Mouse (Mus musculus) intestine, embryonic 16.5 days (tissue): ENCODE results near the gene Slc25a34. TPM values are rescaled to one million over a fixed set of nuclear protein-coding genes. Genes with fewer than 3 reads are reported as not detected.
A peak's percentile ranks its signal among the peaks of the same experiment; 100 is the strongest.

Experiments used
- ATAC-seq: fragments of 200-750 bp; cut with Nextera tagmentation; 2 replicates; pipeline ENCODE4 v1.8.0; 2017; ENCODE audit warnings: moderate TSS enrichment, moderate library complexity
- H3K27ac ChIP-seq: fragments of 300-500 bp; sonication (generic); 2 replicates; pipeline ENCODE4 v1.5.1; 2014; ENCODE audit warnings: mild to moderate bottlenecking, low read length
- H3K27me3 ChIP-seq: fragments of 300-500 bp; sonication (generic); replicated peaks from 2 replicates; pipeline ENCODE4 v1.6.1; 2014; ENCODE audit warnings: low read length, control low read depth, mixed read lengths; ENCODE audit not compliant: control insufficient read depth, insufficient read depth
- H3K36me3 ChIP-seq: fragments of 300-500 bp; sonication (generic); 2 replicates; pipeline ENCODE4 v1.6.1; 2014; ENCODE audit warnings: low read length, control low read depth; ENCODE audit not compliant: control insufficient read depth, insufficient read depth
- H3K4me1 ChIP-seq: fragments of 300-500 bp; sonication (generic); 2 replicates; pipeline ENCODE4 v1.6.1; 2014; ENCODE audit warnings: low read length, control low read depth, mixed read lengths; ENCODE audit not compliant: control insufficient read depth, insufficient read depth
- H3K4me2 ChIP-seq: fragments of 300-500 bp; sonication (generic); 2 replicates; pipeline ENCODE4 v1.6.1; 2014; ENCODE audit warnings: low read depth, low read length, control low read depth
- H3K4me3 ChIP-seq: fragments of 300-500 bp; sonication (generic); 2 replicates; pipeline ENCODE4 v1.5.1; 2014; ENCODE audit warnings: mild to moderate bottlenecking, low read length
- H3K9ac ChIP-seq: fragments of 300-500 bp; sonication (generic); 2 replicates; pipeline ENCODE4 v1.6.1; 2014; ENCODE audit warnings: low read depth, low read length
- H3K9me3 ChIP-seq: fragments of 300-500 bp; sonication (generic); 2 replicates; pipeline ENCODE4 v1.6.1; 2016; ENCODE audit warnings: low read length, control low read depth; ENCODE audit not compliant: control insufficient read depth
- WGBS: fragments of 180-500 bp; shearing (Covaris S2); extraction: QIAGEN DNeasy Blood & Tissue Kit; methylation state at CpG from one replicate; pipeline ENCODE4 v1.1.7; 2014; 5-methylcytosine and 5-hydroxymethylcytosine counted together
- polyA plus RNA-seq: library from polyadenylated mRNA; unstranded; fragments of >200 nt; fragmentation: Nextera tagmentation; extraction: Ambion mirVana; gene quantifications from 2 replicates; pipeline ENCODE4 v1.2.1, GENCODE M21; 2015

The Slc25a34 gene
- polyA plus RNA-seq, result 7.4 and 10.5 TPM in 2 replicates

DNA sequence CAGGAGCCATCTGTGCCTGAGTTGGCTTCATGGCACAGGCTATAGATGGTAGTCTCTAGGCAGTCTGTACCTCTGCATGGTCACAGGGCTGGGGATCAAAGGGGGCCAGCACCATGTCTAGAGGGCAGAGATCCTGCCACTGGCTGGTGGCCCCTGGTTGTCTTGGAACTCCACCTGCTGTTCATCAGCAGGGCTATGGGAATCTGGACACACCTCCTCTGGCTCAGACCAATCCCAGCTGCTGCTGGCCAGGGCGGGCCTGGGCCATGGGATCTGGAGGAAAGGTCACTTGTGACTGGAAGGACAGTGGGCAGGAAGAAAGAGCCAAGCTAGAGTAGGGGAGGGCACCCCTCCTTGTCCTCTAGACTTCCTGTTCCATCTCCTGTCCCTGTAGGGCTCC is at the start of gene Slc25a34:
Slc25a34 (minus strand) TSS at position 156 of the 400 bp plus-strand sequence.
- Histone ChIP-seq H3K9me3 (no peaks in the 10 kb centered on the region), H3K4me2 (peak within 1 kb of the TSS; percentile 37), H3K36me3 (peaks cover 18% of the 10 kb centered on the region), H3K4me1 (peaks cover 14% of the 10 kb centered on the region), H3K27ac (peak within 1 kb of the TSS; percentile 69), H3K27me3 (no peaks in the 10 kb centered on the region), H3K4me3 (peak within 1 kb of the TSS; percentile 38), H3K9ac (peak within 1 kb of the TSS; percentile 63)
- ATAC-seq, result peak; percentile 86
- WGBS, result 43% methylated on average over 1 of the region's 1 CpGs

DNA sequence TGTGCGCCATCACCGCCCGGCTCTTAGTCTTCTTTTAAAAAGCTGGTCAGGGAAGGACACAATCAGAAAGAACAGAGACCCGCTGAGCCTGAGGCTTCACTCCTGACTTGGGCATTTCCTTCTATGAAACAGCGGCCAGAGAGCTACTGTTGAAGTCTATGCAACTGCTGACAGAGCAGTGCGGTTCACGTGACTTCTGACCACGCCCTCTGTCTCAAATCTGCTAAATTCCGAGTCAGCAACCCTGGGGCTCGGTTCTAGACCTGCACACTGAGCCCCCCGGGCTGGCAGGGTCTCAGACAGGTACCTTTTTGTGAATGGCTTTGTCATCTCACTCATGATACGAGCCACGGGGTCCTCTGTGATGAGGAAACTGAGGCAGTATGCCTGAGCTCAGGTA is 48.7 kb upstream of the Slc25a34 start:
- no peak overlapping the region for H3K4me2 ChIP-seq
- H3K9ac ChIP-seq, result peak overlapping the region; percentile 6; the same call in 1 of the 2 replicates
- no peaks in the 10 kb centered on the region for H3K9me3 ChIP-seq
- no peak overlapping the region for H3K27ac ChIP-seq
- H3K27me3 ChIP-seq, result no peaks in the 10 kb centered on the region
- no peaks in the 10 kb centered on the region for H3K36me3 ChIP-seq
- H3K4me3 ChIP-seq, result no peak overlapping the region
- WGBS, result 73% methylated on average over 13 of the region's 13 CpGs
- ATAC-seq, result no peak
- no peaks in the 10 kb centered on the region for H3K4me1 ChIP-seq

DNA sequence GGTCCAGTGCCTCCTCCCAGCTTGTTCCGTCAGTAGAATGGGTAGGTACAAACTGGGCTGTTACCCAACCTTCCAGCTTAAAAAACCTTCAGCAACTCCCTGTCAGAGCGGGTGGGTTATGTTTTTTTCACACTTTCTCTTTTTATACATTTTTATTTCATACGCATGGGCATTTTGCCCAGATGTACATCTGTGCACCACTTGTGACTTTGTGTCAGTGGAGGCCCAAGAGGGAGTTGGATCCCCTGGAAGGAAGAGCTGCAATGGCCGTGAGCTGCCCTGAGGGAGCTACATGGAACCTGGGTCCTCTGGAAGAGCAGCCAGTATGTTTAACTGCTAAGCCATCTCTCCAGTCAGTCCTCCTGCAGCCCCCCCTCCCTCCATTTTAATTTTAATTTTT is 47.8 kb upstream of the Slc25a34 start:
- no peaks in the 10 kb centered on the region for H3K4me1 ChIP-seq
- H3K9me3 ChIP-seq, result no peaks in the 10 kb centered on the region
- H3K27me3 ChIP-seq, result no peaks in the 10 kb centered on the region
- no peak overlapping the region for H3K27ac ChIP-seq
- WGBS, result 68% methylated on average over 4 of the region's 4 CpGs
- H3K9ac ChIP-seq, result no peak overlapping the region
- no peaks in the 10 kb centered on the region for H3K36me3 ChIP-seq
- no peak for ATAC-seq
- H3K4me3 ChIP-seq, result no peak overlapping the region
- H3K4me2 ChIP-seq, result no peak overlapping the region

DNA sequence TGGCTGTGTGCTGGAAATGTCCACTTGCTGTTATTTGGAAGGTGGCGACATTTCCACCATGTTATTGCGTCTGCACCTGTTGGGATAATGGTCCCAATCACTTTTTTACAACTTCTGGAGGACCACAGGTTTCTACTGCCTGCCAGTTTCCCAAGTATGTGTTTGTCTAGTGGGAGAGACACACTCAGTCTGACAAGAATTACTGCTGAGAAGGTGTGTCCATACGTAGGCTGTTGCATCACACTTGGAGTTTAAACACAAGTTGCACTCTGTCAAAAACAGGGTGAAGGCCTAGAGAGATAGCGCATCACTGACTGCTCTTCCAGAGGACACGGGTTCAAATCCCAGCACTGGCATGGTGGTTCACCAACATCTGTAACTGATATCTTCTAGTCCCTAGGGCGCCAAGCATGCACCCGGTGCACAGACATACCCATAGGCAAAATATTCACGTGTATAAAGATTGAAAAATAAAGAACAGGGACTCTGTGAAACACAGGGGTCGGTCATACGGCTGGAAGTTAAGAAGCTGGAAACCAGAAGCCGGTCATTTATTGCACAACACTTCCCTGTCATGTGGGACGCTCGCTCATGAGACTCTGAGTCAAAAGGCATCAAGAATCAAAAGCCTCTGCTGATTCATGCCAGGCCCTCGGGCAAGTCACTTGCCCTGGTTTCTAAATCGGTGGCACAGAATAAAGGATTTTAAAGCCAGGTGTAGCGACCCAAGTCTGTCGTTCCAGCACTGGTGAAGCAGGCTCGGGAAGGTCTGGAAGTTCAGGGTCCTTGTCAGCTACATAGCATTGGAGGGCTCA is 46.5 kb upstream of the Slc25a34 start:
- WGBS, result 79% methylated on average over 18 of the region's 18 CpGs
- ATAC-seq, result no peak
- Histone ChIP-seq H3K4me1 (no peaks in the 10 kb centered on the region), H3K4me2 (no peak overlapping the region), H3K36me3 (no peaks in the 10 kb centered on the region), H3K27me3 (no peaks in the 10 kb centered on the region), H3K9ac (no peak overlapping the region), H3K9me3 (no peaks in the 10 kb centered on the region), H3K27ac (no peak overlapping the region), H3K4me3 (no peak overlapping the region)

DNA sequence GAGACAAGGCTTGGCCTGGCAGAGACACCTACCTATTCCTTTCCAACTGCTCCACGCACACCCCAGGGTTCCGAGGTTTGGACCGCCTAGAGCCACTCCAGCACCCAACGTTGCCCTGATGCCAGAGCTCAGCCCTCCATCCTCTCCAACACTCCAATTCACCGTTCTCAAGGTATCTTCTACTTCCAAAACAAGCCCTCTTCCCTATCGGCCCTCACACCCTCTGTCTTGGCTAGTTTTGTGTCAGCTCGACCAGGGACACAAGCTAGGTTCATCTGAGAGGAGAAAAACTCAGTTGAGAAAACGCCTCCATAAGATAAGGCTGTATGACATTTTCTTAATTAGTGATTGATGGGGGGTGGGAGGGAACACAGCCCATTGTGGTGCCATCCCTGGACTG is 41.2 kb upstream of the Slc25a34 start, which contains the start of gene Plekhm2:
Plekhm2 (minus strand) TSS at position 101 of the 400 bp plus-strand sequence.
- peak within 1 kb of the TSS; percentile 92 for H3K4me2 ChIP-seq
- H3K9me3 ChIP-seq, result no peaks in the 10 kb centered on the region
- H3K9ac ChIP-seq, result peak within 1 kb of the TSS; percentile 94
- 70% methylated on average over 8 of the region's 8 CpGs for WGBS
- no peak for ATAC-seq
- peaks cover 15% of the 10 kb centered on the region for H3K4me1 ChIP-seq
- peak within 1 kb of the TSS; percentile 89 for H3K4me3 ChIP-seq
- H3K27me3 ChIP-seq, result no peaks in the 10 kb centered on the region
- H3K36me3 ChIP-seq, result no peaks in the 10 kb centered on the region
- peak within 1 kb of the TSS; percentile 65 for H3K27ac ChIP-seq

DNA sequence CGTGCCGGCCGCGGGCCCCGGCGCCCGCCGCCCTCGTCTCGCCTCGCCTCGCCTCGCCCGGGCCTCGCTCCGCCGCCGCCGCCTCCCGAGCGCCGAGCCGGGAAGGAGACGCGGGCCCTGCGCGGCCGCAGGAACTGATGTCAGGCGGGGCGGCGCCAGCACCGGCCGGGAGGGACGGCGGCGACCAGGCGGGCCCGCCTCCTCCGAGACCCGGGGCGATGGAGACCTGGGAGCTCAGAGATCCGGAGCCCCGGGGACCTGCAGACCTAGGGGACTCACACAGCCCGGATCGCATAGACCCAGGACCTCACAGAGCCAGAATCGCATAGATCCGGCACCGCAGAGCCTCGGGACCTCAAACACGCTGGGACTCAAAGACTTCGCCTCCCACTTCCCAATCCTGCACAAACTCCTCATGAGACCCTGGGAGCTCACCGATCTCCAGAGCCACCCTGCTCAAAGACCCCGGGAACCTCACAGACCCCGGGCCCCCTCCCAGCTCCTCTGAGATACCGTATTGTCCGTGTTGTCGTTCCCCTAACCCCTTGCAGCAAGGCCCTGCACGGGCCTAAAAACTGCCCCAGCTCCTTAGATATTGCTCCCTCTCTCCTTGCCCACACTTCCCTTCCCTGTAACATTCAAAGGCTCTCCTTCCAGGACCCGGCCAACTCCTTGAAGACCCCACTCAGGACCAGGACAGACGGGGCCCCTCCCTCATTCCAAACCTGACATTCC is 40.6 kb upstream of the Slc25a34 start:
- H3K4me2 ChIP-seq, result peak overlapping the region; percentile 92
- no peaks in the 10 kb centered on the region for H3K36me3 ChIP-seq
- WGBS, result under 1% methylated on average over 56 of the region's 60 CpGs
- peaks cover 15% of the 10 kb centered on the region for H3K4me1 ChIP-seq
- ATAC-seq, result peak; percentile 95
- no peaks in the 10 kb centered on the region for H3K27me3 ChIP-seq
- peak overlapping the region; percentile 89 for H3K4me3 ChIP-seq
- H3K9me3 ChIP-seq, result no peaks in the 10 kb centered on the region
- H3K9ac ChIP-seq, result peak overlapping the region; percentile 94
- H3K27ac ChIP-seq, result peak overlapping the region; percentile 65

DNA sequence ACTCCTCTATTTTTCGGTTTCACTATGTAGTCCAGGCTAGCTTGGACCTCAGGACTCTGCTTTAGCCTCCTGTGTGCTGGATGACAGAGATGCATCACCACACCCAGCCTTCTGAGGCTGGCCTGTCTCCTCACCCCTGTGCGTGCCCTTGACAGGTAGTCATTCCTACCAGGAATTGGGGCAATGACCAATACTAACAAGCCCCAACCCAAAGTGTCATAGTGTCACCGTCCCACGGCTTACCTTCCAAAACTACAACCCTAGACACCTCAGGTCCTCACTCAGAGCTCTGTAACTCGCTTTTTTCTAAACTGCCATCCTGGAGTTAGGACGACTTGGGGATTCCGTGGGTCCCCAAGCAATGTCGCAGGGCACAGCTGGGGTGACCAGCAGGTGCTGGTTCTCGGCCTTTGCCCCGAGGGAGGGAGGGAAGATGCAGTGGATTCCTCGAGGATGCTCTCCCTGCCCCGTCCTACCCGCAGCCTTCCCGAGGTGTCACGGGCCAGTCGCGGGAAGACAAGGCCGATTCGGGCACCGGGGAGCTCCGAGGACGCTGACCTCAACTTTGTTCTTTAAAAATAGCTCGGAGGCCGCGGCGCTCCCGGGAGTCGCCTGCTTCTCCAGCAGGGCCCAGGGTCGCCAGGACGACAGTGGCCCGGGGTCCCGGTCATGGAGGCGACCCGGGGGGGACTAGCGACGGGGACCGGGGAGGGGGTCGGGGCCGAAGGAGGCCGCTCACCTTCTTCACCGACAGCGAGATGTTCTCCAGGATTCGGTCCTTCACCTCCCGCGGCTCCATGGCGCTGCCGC is 39.7 kb upstream of the Slc25a34 start:
- Histone ChIP-seq H3K27me3 (no peaks in the 10 kb centered on the region), H3K9me3 (no peaks in the 10 kb centered on the region), H3K27ac (peak overlapping the region; percentile 65), H3K9ac (peak overlapping the region; percentile 94), H3K4me1 (peaks cover 15% of the 10 kb centered on the region), H3K36me3 (no peaks in the 10 kb centered on the region), H3K4me3 (peak overlapping the region; percentile 89), H3K4me2 (peak overlapping the region; percentile 92)
- peak; percentile 37 for ATAC-seq
- WGBS, result 3% methylated on average over 46 of the region's 47 CpGs

DNA sequence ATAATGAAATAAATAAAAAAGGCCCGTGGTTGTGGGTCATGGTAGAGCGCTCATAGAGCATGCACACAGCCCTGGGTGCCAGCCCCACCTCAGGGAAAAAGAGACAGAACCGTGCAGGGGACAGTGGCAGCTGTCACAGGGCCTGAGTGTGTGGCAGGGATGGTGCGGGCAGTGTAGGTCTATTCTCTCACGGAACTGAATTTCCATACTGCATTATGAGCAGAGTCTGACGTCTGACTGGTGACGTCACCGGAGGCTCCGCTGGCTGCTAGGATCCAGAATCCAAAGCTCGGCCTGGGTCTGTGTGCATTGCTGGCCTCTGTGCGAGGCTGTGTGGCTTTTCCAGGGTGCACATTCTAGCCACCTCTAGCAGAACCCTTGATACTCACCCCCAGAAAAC is 37.3 kb upstream of the Slc25a34 start:
- H3K27ac ChIP-seq, result no peak overlapping the region
- WGBS, result 91% methylated on average over 11 of the region's 11 CpGs
- no peak for ATAC-seq

DNA sequence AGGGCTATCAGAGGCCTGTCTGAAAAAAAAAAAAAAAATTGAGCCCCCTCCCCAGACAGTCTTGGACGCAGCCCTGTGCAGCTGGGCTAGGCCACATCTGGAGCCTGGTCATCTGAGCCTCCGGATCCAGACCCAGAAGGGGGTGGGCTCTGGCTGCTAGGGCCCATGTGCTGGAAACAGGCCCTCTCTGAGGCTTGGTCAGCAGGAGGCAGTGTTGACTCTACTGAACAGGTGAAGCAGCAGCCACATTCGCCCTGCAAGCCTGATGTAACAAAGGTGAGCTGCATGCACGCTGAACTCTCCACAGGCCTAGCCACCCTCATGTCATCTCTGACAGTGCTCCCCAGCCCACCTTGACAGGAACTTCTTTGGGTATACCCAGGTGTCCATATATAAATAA is 36.1 kb upstream of the Slc25a34 start:
- H3K4me3 ChIP-seq, result no peak overlapping the region
- H3K9ac ChIP-seq, result no peak overlapping the region
- H3K36me3 ChIP-seq, result no peaks in the 10 kb centered on the region
- no peaks in the 10 kb centered on the region for H3K9me3 ChIP-seq
- WGBS, result 81% methylated on average over 4 of the region's 4 CpGs
- no peak overlapping the region for H3K27ac ChIP-seq
- H3K4me1 ChIP-seq, result peaks cover 12% of the 10 kb centered on the region
- ATAC-seq, result no peak
- no peaks in the 10 kb centered on the region for H3K27me3 ChIP-seq
- H3K4me2 ChIP-seq, result no peak overlapping the region

More for the DNA sequence above, 37.3 kb upstream of the Slc25a34 start:
- no peaks in the 10 kb centered on the region for H3K27me3 ChIP-seq
- no peak overlapping the region for H3K4me2 ChIP-seq
- no peak overlapping the region for H3K9ac ChIP-seq
- peaks cover 15% of the 10 kb centered on the region for H3K4me1 ChIP-seq
- H3K9me3 ChIP-seq, result no peaks in the 10 kb centered on the region
- H3K36me3 ChIP-seq, result no peaks in the 10 kb centered on the region
- H3K4me3 ChIP-seq, result no peak overlapping the region
